Mouse (Mus musculus): ENCODE measurements at regions not wholly inside any gene's neighbourhood (a gene's known extent, or its start where the extent isn't known, plus 50 kb on each side); places are given as distances from the start of the nearest gene placed in this dataset.
A peak's percentile ranks its signal among the peaks of the same experiment; 100 is the strongest.

DNA sequence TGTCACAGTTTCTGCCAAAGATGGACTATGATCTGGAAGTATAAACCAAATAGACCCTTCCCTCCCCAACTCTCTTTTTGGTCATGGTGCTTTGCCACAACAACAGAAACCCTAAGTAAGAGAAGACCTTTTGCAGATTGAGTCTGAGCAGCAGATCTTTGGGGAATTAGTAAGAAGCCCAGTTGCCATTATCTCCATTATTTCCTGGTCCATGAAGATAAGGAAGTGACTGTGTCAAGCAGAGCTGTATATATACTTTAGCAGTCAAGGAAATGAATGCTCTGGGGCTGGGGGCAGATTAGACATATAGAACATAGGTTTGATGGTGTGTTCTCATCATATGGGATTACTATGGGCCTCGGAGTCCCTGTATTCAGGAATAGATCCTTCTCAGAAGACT, 117.8 kb upstream of the C9orf72 start:
- peak; percentile 60 for DNase-seq

DNA sequence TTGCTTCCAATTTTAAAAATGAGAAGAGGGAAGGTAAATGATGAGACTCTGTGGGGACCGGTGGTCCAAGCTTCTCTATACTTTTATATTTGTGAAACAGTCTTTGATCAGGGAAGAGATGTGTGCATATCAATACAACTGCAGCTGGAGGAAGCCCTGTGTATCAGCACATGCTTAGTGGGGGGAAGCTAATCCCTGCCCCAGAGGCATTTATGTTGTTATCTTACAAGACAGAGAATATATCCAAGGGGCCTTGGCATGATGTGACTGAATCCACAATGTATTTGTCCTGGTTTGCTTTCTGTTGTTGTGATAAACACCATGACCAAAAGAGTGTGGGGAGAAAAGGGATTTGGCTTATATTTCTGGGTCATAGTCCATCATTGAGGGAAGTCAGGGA, 105.2 kb upstream of the C9orf72 start:
- no peak for DNase-seq

DNA sequence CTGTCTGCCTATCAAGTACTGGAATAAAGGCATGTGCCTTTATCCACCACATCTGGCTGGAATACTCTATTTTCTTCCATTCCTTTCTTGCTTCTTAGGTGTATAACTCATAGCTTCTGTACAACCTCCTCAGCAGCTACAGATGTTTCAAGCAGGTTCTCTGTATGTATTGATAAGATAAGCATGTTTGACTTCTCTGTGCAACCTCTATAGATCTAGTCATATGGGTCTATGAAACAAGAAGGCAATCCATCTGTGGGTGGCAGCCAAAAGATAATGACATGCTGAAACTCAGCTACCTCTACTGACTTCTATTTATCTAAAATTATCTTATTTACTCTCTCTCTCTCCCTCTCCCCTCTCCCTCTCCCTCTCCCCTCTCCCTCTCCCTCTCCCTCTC, 99.3 kb upstream of the C9orf72 start:
- no peak for DNase-seq

DNA sequence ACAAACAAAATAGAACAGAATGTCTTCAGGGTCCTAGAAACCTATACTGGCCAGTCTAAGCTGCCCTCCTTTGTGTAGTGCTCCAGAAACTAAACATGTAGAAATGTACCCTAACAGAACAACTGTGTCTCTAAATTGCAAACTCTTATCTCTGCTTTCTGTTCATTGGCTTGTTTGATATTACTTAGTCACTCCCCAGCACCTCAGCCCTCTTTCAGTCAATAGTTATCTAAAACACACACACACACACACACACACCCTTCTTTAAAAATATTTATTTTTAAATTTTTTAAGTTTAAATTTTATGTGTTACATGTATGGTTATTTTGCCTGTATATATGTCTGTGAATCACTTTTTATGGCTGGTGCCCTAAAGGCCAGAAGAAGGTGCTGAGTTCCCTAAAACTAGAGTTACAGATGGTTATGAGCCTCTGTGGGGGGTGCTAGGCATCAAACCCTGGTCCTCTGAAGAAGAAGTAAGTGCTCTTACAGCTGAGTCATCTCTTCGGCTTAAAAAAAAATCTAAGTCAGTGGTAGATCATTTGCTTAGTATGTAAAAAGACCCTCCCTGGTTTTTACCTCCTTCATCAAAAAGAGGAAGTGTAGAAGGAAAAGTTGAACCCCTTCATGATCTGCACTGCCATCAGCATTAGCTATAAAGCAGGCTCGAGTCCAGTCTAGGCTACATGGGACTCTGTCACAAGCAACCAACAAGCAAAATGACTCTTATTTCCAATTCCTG, 96.6 kb upstream of the C9orf72 start:
- DNase-seq: no peak

DNA sequence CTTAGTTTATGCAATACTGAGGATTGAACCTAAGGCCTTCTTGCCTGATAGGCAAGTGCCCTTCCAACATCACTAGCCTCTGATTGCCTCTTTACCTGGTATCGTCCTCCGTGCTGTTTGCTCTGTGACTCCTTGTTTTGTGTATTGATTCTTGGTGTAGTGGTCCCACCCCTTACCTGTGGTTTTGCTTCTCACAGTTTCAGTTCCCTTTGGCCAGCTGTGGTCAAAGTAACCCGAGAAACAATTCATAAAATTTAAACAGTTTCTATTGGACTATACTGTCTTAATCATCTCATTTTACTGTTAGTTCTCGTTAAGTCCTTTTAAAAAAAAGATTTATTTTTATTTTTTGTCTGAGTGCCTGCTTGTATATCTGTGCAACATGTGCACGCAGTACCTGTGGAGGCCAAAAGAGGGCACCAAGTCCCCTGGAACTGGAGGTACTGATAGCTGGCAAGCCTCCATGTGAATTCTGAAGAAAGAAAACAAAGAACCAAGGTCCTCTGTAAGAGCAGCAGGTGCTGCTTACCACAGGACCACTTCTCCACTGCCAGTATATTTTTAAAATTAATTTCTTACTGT, 84.5 kb upstream of the C9orf72 start:
- DNase-seq: peak; percentile 71

DNA sequence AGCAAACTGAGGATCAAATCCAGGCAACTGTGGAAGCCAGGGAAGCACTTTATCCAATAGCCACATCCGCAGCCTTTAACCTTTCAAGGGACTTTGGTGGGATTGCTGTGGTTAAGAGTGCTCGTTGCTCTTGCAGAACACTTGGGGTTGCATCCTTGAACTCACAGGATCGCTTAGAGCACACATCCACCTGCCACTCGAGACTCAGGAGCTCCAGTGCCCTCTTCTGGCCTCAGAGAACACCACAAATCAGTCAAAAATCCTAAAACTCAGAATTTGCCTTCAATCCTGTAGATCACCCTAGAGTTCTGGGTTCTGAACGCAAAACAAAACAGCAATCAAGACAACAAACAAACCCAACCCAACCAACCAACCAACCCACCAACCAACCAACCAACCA, 82.2 kb upstream of the C9orf72 start:
- peak; percentile 42 for DNase-seq

DNA sequence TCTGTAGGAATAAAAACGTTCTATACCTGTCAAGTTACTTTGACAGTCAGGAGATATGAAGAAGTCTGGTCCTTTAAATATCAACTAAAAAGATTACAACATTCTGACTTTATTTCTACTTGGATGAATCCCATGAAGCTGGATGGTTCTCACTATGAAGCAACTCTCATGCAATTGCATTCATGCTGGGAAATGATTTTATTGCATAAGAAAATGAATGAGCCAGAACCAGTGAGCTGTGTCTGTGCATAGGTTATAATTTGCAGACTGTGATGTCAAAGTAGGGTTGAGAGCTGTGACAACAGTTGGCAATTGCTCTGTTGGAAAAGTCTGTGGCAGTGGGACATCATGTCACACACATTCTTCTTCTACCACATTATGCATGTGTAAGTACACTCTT, 79.2 kb upstream of the C9orf72 start:
- DNase-seq: peak; percentile 34

DNA sequence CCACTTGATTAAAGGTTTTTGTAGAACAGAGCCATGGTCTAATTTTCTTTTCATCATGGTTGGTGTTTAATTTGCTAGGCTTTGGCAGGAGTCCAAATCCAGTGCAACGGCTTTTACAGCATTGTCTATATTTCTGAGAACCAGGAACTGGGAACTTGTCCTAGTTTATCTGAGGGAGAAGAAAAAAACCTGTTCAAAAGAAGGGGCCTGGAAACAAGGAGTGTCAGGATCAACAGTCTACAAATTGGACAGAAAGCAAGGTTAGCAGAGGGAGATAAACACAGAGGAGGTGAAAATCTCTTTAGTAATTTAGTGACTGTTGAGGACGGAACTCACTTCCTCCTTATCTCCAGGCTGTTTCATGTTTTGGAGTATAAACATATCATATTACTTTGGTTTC, 74.9 kb upstream of the C9orf72 start:
- peak; percentile 5 for DNase-seq

DNA sequence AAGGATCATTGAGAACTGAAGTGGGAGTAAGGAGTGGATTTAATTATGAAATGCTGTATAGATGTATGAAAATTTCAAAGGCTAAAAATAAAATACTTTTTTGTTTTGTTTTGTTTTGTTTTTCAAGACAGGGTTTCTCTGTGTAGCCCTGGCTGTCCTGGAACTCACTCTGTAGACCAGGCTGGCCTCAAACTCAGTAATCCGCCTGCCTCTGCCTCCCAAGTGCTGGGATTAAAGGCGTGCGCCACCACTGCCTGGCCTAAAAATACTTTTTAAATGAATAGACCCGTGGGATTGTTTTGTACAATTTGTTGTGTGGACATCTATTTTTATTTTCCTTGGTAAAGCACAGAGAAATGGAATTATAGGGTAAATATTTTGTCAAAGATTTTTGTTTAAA, 74.4 kb upstream of the C9orf72 start:
- DNase-seq: peak; percentile 37

DNA sequence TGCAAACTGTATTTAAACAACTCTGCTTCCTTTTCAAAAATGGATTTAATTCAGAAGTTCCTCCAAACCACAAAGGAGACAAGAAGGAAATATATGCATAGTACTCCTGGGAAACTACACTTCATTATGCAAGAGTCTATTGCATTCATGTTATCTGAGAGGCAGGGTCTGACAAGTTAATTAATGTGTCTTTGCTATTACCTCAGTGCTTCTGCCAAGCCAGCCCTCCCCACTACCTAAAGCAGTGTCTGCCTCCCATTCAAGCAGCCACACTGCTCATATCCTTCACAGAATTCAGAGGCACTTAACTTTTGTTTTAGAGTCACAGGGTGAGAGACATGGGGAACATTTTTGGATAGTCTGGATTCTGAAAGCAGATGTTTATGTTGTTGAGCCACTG, 58.6 kb upstream of the C9orf72 start:
- DNase-seq: no peak

All from heart, adult 11 months (tissue).